Mouse (Mus musculus): Measurements from ENCODE around the gene Cope. TPM values are rescaled to one million over a fixed set of nuclear protein-coding genes. Genes with fewer than 3 reads are reported as not detected.

The Cope gene
- polyA plus RNA-seq, 1 experiment, result 34.2 TPM

- TF ChIP-seq GATA1 (IDR thresholded peaks at IDR 0.05; ENCODE audit: low read length) (no peak), TAL1 (IDR thresholded peaks at IDR 0.05; ENCODE audit: low read length) (no peak)
- Histone ChIP-seq H3K36me3 (ENCODE audit: control insufficient read depth) (no peaks in the 10 kb centered on the region; the same call in 1 of the 2 replicates), H3K4me3 (replicated peaks) (no peak overlapping the region), H3K9me3 (ENCODE audit: control insufficient read depth, low read length) (peaks cover 6% of the 10 kb centered on the region), H3K27me3 (ENCODE audit: control insufficient read depth) (peaks cover 12% of the 10 kb centered on the region), H3K4me1 (ENCODE audit: control insufficient read depth) (peaks cover 40% of the 10 kb centered on the region)
Observed at GRCm38 (mm10) chr8:70361484-70362032, 59.2 kb downstream of the Cope start.

Other genes with a start within 250 kb of the Cope start
- 0.03 TPM in 1 of 2 replicates, not detected in the other for gene Tm6sf2, start 229.6 kb upstream of the Cope start, polyA plus RNA-seq (2012)
- gene Hapln4, start 219.1 kb upstream of the Cope start, polyA plus RNA-seq (2012), result not detected in 2 replicates
- gene Ncan, start 181.6 kb upstream of the Cope start, polyA plus RNA-seq (2012), result not detected in 2 replicates
- 0.21 and 0.41 TPM in 2 replicates for gene Nr2c2ap, start 171.2 kb upstream of the Cope start, polyA plus RNA-seq (2012)
- 1.8 and 2.5 TPM in 2 replicates for gene Rfxank, start 163.4 kb upstream of the Cope start, polyA plus RNA-seq (2012)
- gene Borcs8, start 163.0 kb upstream of the Cope start, polyA plus RNA-seq (2012), result 2.9 and 4.0 TPM in 2 replicates
- gene Mef2b, start 162.8 kb upstream of the Cope start, polyA plus RNA-seq (2012), result 0.14 and 0.29 TPM in 2 replicates
- 9.0 and 11.2 TPM in 2 replicates for gene Tmem161a, start 130.2 kb upstream of the Cope start, polyA plus RNA-seq (2012)
- 2.6 and 2.9 TPM in 2 replicates for gene Slc25a42, start 90.2 kb upstream of the Cope start, polyA plus RNA-seq (2012)
- gene Sugp2, start 68.3 kb upstream of the Cope start, polyA plus RNA-seq (2012), result 1.5 and 2.7 TPM in 2 replicates
- 1.6 and 2.2 TPM in 2 replicates for gene Armc6, start 68.1 kb upstream of the Cope start, polyA plus RNA-seq (2012)
- 0.24 and 0.26 TPM in 2 replicates for gene Homer3, start 19.7 kb upstream of the Cope start, polyA plus RNA-seq (2012)
- 2.8 and 3.8 TPM in 2 replicates for gene Ddx49, start within 50 bp of the Cope start, polyA plus RNA-seq (2012)
- 0.06 TPM in 1 of 2 replicates, not detected in the other for gene Cers1, start 13.3 kb downstream of the Cope start, polyA plus RNA-seq (2012)
- 0.10 and 0.13 TPM in 2 replicates for gene Gdf1, start 27.3 kb downstream of the Cope start, polyA plus RNA-seq (2012)
- gene Upf1, start 50.8 kb downstream of the Cope start, polyA plus RNA-seq (2012), result 18.7 and 18.9 TPM in 2 replicates
- gene Comp, start 71.0 kb downstream of the Cope start, polyA plus RNA-seq (2012), result not detected in 2 replicates
- 1.8 and 2.1 TPM in 2 replicates for gene Crtc1, start 137.1 kb downstream of the Cope start, polyA plus RNA-seq (2012)
- gene Klhl26, start 174.4 kb downstream of the Cope start, polyA plus RNA-seq (2012), result 0.92 and 1.0 TPM in 2 replicates
- not detected in 2 replicates for gene Tmem59l, start 184.8 kb downstream of the Cope start, polyA plus RNA-seq (2012)
- gene Crlf1, start 190.6 kb downstream of the Cope start, polyA plus RNA-seq (2012), result 0.63 and 1.7 TPM in 2 replicates
- gene Rex1bd, start 204.2 kb downstream of the Cope start, polyA plus RNA-seq (2012), result 53.1 and 68.2 TPM in 2 replicates
- gene Uba52, start 208.3 kb downstream of the Cope start, polyA plus RNA-seq (2012), result 107 and 138 TPM in 2 replicates
- 255 and 264 TPM in 2 replicates for gene Fkbp8, start 225.2 kb downstream of the Cope start, polyA plus RNA-seq (2012)
- gene Kxd1, start 225.4 kb downstream of the Cope start, polyA plus RNA-seq (2012), result 2.6 and 3.8 TPM in 2 replicates
- 3.3 and 3.8 TPM in 2 replicates for gene Ell, start 236.9 kb downstream of the Cope start, polyA plus RNA-seq (2012)